Mouse (Mus musculus) megakaryocyte, adult 5-6 weeks (primary cell): ENCODE measurements around the gene Tnrc18. TPM values are rescaled to one million over a fixed set of nuclear protein-coding genes. Genes with fewer than 3 reads are reported as not detected.

Experiments
- ATAC-seq: 2 replicates; pipeline ENCODE4 v1.8.0; 2016; ENCODE audit warnings: mild to moderate bottlenecking, inconsistent platforms; ENCODE audit not compliant: poor library complexity, severe bottlenecking
- total RNA-seq, 2 experiments: library from RNA; stranded (forward) in 1 of 2; stranded (reverse) in 1 of 2; fragments of 153-499, 151-499 nt in 1 of 2; fragments of 221-1000, 200-1000 nt in 1 of 2; gene quantifications; 2 replicates each; pipeline versions ENCODE4 v1.2.3 to v1.2.4; 2015 to 2017

Tnrc18 gene
- total RNA-seq, 2 experiments from 2014 or later, result 20.0 to 28.2 TPM

GRCm38 (mm10) chr5:142693738-142694430, 123.6 kb downstream of the Tnrc18 start:
- no peak for ATAC-seq

GRCm38 (mm10) chr5:142692971-142693737, 124.3 kb downstream of the Tnrc18 start:
- no peak for ATAC-seq

GRCm38 (mm10) chr5:142692248-142692647, 125.2 kb downstream of the Tnrc18 start, which contains the start of gene Slc29a4:
Gene Slc29a4, plus strand, starts transcription at chr5:142692512.
- no peak for ATAC-seq

GRCm38 (mm10) chr5:142690343-142690742, 127.1 kb downstream of the Tnrc18 start:
- ATAC-seq, result peak; percentile 52

- ATAC-seq, result no peak
These were observed 128.6 kb downstream of the Tnrc18 start for GRCm38 (mm10) chr5:142688866-142689265.

- no peak for ATAC-seq
These were observed 134.9 kb downstream of the Tnrc18 start for GRCm38 (mm10) chr5:142682529-142682928.

- ATAC-seq, result no peak
These were observed 135.6 kb downstream of the Tnrc18 start for GRCm38 (mm10) chr5:142681911-142682310.

GRCm38 (mm10) chr5:142679065-142679464, 138.4 kb downstream of the Tnrc18 start:
- no peak for ATAC-seq

- ATAC-seq, result no peak
These were observed 139.3 kb downstream of the Tnrc18 start for GRCm38 (mm10) chr5:142678141-142678571.

Other genes starting within 250 kb of the Tnrc18 start
- not detected in 2 replicates for gene Mmd2, start 208.9 kb downstream of the Tnrc18 start, total RNA-seq (2015)
- not detected in 2 replicates for gene Mmd2, start 208.9 kb downstream of the Tnrc18 start, total RNA-seq (2017)
- 15.0 and 16.9 TPM in 2 replicates for gene Wipi2, start 190.0 kb downstream of the Tnrc18 start, total RNA-seq (2015)
- gene Wipi2, start 190.0 kb downstream of the Tnrc18 start, total RNA-seq (2017), result 20.5 and 26.6 TPM in 2 replicates
- not detected in 2 replicates for gene Slc29a4, start 125.2 kb downstream of the Tnrc18 start, total RNA-seq (2015)
- not detected in 2 replicates for gene Slc29a4, start 125.2 kb downstream of the Tnrc18 start, total RNA-seq (2017)
- 1.7 and 3.0 TPM in 2 replicates for gene Fbxl18, start 77.8 kb upstream of the Tnrc18 start, total RNA-seq (2015)
- gene Fbxl18, start 77.8 kb upstream of the Tnrc18 start, total RNA-seq (2017), result 2.6 and 2.7 TPM in 2 replicates
- gene Actb, start 89.1 kb upstream of the Tnrc18 start, total RNA-seq (2015), result 15,428 and 15,938 TPM in 2 replicates
- 7,091 and 10,908 TPM in 2 replicates for gene Actb, start 89.1 kb upstream of the Tnrc18 start, total RNA-seq (2017)
- gene Fscn1, start 142.7 kb upstream of the Tnrc18 start, total RNA-seq (2015), result not detected in 2 replicates
- 0.08 and 0.11 TPM in 2 replicates for gene Fscn1, start 142.7 kb upstream of the Tnrc18 start, total RNA-seq (2017)